Mouse (Mus musculus) c-Kit-positive CD71-negative TER-119-negative erythroid progenitor cells, embryonic 14.5 days (primary cell): ENCODE data around the gene Paqr4.
"Not testable (repeated sequence)": the region's sequence is repeated elsewhere in the genome, so short reads cannot be mapped to it uniquely, and the experiment has no call there.

ENCODE experiments used
- DNase-seq: peaks from one replicate; pipeline ENCODE4 v3.0.0-alpha.2; 2013; ENCODE audit warnings: low read depth

Paqr4 gene

DNA sequence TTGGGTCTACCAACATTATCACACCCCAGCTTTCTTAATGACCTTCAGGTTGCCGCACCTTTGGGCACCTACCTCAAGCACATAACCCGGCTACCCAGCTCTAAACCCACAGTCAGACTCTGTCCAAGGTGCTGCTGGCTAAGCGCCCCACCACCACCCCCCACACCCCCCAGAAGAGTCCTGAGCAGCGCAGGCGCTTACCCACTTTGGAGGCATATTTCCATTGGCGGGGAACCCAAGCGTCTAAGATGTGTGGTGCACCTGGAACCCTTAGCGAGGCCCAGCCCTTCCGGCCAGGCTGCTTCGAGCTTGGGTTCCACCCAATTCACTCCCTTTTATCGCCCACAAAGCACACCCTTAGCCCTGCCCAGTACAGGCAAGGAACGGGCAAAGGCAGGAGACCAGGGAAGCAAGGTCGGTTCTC, at the start of gene Paqr4:
Paqr4 (minus strand) TSS at position 270 of the 424 bp plus-strand sequence.
- no peak for DNase-seq

DNA sequence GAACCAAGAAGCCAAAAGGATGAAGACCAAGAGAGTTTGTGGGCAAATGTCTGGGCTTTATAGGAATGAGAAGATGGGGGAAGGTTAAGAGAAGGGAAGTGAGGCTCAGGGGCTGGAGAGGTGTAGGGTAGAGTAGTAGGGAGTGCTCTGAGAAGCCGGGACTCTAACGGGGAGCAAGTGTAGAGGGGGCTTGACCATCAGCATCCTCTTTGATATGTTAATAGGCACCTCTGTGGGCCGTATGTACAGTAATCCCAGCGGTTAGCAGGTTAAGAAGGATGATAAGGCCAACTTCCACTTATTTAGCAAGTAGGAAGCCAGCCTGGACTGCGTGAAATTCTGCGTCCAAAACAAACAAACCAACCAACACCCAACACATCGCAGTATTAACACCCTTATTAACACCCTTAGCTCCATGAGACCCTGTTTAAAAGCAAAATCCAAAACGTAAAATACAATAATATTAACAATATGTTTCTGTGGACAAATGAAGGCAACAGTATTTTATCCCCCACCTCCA, 49.1 kb upstream of the Paqr4 start:
- DNase-seq, result no peak

DNA sequence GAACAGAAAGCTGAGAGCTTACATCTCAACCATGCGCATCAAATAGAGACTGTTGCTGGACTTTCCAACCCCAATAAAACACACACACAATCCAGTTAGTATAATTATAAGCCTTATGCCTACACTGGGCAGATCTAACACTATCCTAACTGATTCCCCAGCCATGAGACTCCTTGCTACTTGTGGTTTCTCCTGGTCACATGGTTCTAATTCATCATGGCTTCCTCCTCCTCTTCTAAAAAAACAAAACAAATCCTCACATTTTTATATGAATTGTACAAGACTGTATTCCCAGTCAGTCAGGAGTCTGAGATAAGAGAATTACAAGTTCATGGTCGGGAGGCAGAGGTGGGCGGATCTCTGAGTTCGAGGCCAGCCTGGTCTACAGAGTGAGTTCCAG, 48.3 kb upstream of the Paqr4 start:
- DNase-seq, result no peak

DNA sequence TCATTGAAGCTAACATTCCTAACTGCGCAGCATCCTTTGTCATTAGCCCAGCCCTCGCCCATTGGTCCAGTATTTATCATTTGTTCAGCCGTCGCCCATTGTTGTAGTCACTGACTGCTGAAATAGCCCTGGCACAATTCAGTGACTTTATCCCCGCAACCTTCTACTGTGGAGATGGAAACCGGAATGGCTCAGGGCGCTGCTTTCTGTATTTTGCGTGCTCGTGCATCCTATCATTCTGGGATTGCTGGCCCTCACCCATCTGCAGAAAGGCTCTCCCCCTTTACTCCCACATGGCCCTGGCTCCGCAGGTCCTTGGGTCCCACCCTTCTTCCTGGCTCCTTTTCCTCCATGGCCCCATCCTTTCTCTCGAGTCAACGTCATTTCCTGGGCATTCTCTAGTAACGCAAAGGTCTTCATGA, 45.9 kb upstream of the Paqr4 start:
- no peak for DNase-seq

DNA sequence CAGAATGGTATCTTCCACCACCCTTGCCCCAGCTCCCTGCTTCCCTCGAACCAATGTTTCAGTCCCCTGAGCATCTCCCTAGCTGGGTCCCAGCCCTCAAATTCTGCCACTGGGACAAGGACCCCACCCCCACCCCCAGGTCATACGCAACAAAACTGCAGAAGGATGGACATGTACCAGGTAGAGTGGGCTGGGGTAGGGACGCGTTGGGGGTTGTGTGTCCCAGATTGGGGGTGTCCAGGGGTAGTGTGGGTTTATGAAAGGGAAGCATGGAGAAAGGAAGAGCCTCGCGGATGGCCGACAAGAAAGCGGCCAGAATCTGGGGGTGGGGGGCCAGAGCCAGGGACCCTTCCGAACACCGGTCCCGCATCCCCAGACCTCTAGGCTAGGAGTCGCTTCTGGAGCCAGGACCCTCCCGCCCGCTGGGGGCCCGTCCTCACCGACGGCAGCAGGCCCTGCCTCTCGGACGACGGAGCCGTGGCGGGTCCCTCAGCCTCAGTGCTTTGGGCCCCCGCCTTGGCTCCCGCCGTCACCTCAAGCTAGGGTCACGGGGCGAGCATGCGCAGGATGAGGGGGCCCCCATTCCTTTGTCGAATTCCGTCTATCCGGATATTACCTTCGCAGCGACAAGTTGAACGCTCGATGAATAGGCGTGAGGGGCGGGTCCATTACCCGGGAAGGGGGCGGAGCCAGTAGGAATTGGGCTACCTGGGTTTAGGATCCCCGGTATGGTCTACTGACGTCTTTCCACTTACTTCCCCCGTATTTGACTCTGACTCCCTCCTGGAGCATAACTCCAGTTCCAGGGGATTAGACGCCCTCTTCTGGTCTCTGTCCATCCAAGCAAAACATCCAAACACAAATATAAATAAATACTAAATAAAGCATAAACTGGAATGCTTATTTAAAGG, 45.1 kb upstream of the Paqr4 start, which contains the start of gene Flywch2:
Flywch2 (minus strand) TSS at position 521 of the 911 bp plus-strand sequence.
- DNase-seq, result peak; percentile 70

DNA sequence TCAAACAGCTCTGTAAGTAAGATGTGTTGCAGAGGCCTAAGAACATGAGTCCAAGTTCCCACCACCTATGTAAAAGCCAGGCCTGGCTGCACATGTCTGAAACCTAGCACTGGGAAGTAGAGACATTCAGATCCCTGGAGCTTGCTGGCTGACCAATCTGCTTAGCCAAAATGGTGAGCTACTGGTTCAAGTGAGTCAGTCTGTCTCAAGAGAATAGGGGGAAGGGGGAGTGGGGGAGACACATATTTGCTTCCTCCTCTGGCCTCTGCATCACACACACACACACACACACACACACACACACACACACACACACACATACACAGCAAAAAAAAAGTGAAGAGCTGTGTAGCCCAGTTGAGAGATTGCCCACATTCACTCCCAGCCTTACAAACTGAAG, 42.7 kb upstream of the Paqr4 start:
- no peak for DNase-seq

DNA sequence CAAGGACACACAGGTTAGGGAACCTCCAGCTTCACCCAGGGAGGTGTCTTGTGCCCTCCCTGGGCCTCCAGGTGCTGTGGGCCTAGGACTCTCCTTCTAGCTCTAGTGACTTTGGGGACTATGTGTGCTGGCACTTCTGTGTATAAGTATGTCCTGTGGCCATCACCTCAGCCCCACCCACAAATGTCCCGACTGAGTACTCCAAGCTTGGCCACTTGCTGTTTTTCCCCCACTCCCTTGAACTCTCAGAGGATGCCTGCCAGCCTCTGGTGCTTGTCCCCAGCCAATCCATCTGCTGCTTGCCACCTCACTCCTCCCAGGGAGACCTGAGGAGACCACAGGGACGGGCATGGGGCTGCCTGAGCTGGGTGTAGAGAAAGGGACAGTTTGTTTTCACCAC, 37.8 kb upstream of the Paqr4 start:
- DNase-seq, result no peak

DNA sequence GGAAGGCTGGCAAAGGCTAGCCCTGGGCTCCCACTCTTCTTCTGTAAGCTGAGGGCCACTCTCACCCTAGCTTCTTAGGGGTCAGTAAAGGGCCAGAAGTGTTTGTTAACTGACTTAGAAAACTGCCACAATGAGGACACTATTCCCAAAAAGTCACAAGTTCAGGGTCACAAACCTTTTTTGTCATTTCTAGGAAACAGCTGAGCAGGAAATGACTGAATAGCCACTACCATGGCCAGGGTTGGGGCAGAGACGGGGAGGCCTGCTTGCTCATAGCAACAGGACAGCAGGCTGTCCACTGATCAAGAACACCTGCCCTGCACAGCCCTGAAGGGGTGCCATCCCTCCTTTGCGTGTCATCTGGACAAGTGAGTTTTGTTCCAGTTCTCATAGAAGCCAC, 36.5 kb upstream of the Paqr4 start:
- DNase-seq, result no peak

DNA sequence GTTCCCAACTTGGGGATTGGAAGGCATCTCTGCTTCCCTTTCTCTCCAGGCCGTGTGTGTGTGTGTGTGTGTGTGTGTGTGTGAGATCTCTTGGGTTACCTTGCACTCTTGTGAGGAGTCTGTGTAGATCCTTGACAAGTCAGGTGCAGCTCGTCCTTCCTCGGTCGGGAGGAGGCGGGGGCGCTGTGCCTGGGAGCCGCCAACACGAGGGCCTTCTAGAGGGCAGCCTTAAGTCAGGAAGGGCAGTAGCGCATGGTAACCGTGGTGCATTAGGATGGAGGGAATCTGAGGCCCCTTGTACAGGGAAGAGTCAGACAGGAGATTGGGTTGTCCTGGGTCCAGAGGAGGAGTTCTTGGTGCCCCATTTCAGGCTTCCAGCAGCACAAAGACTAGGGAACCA, 35.5 kb upstream of the Paqr4 start:
- DNase-seq, result no peak

DNA sequence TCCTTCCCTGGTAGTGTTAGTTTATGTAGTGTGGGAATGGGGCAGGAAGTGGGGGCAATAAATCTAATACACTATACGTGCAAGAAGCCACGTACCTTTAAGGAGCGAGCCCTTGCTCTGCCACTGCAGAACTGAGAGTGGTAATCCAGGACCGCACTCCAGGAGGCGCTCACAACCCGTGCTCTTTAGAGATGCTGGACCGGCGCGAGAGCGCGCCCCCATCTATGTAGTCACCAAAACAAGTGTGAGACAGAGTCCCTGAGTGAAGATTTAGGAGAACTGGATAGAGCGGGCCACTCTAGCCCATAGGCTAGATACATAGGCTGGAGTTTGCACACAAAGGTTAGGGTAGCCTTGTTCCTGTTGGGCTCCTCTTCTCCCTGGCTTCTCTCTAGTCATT, 33.4 kb upstream of the Paqr4 start:
- peak; percentile 61 for DNase-seq

DNA sequence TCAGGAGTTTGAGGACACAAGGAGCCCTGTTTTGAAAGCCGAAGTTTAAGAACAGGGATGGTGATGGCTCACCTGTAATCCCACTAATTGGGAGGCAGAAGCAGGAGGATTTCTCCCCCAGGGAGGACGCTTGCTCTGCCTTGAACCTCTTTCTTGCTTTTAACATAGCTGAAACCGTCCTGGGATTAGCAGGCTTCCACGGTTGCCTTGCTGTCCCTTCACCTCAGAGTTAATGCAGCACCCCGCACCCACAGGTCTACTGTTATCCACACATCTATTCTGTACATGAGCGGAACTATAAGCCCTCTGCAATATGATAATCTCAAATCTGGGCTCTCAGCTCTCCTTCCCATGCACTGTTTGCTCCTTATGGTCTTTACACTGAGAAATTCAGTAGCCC, 33.0 kb upstream of the Paqr4 start:
- no peak for DNase-seq

DNA sequence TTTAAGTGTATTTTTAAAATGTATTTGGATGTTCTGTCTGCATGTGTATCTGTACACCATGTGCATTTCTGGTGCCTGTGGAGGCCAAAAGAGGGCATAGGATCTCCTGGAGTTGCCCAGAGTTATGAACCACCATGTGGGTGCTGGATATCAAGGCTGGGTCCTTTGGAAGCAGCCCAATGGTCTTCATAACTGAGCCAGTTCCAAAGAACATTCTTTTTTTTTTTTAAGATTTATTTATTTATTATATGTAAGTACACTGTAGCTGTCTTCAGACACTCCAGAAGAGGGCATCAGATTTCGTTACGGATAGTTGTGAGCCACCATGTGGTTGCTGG, 31.5 kb upstream of the Paqr4 start:
- DNase-seq, result not testable (repeated sequence)

DNA sequence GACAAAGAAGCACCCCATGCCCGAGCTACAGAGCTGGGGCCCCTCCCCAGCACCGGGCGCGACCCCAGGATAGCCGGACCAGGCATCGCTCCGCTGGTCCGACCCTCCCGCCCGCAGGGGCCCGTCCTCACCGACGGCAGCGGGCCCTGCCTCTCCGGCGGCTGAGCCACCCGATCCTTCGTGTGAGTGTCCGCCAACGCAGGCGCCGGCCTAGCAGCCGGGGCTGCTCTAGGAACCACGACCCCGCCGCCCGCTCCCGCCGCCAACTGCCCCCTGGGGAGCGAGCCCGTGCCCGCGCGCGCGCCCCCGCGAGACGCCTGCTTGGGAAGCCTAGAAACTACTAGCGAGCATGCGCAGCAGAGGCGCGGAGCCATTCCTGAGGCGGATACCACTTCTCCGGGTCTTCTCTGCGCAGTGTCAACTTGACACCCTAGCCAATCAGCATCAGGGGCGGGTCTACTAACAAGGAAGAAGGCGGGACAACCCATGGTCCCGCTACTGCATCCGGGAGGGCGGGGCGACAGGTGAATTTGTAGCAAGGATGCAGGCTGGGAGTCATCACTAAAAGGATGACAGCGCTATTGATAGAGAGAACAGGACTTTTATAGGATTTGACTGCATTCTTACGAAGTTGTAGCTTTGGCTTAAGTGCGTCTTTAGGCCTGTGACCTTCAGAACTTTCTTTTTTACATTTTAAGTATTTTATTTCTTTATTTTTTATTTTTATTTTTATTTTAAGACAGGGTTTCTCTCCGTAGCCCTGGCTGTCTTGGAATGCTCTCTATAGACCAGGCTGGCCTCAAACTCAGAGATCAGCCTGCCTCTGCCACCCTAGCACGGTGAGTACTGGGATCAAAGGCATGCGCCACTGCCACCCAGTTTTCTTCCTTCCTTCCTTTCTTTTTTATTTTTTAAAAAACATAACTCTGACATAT, 30.9 kb upstream of the Paqr4 start, which contains the start of gene Flywch1:
Flywch1 (minus strand) TSS at position 319 of the 935 bp plus-strand sequence.
- peak; percentile 92 for DNase-seq

DNA sequence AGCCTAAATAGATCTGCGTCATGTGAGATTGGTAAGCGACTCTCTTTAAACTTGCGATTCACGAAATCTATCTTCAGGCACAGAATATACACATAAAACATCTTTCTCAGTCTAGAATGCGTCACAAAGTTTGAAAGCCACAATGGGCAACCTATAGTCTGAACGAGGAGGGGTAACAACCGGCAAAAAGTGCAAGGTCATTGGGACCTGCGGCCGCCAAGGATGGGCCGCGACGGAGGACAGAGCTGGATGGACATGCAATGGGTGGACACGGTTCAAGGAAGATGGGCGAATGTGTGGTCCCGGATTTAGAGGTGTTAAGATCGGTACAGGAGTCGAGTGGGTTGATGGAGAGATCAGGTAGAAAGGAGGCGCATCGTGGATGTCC, 30.2 kb upstream of the Paqr4 start:
- no peak for DNase-seq

DNA sequence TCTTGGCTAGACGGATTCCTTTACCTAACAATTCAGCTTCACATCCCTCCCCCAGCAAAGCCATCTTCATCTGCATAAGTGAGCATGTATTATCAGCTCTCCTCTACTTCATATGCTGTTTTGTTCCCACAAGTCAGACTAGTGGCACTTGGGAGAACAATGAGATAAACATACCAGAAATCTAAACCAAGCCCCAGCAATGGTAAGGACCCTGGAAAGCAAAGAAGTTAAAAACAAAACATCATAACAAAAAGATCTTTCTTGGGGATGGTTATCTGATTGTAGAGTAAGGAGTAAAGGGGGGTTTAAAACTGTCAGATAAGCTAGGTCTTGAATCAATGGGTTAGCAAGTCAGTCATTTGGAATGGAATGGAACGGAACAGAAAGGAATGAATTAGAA, 29.8 kb upstream of the Paqr4 start:
- DNase-seq, result no peak

DNA sequence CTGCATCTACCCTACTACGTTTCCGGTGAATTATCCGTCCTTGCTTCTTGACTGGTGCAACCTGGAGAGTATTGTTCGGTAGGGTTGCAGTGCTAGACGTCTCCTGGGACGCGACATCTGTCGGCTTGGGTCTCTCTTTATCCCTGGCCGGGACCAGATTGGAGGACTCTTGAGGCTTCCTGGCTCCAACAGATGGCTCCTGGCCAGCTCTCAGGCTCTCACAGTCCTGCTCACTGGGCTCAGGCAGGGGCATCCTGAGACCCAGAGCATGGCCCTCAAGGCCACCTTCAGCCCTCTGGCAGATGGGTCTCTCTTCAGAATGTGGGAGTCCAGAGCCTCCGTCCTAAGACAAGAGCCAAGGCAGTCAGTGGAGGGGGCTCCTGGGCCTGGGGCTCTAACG, 22.3 kb upstream of the Paqr4 start:
- no peak for DNase-seq

DNA sequence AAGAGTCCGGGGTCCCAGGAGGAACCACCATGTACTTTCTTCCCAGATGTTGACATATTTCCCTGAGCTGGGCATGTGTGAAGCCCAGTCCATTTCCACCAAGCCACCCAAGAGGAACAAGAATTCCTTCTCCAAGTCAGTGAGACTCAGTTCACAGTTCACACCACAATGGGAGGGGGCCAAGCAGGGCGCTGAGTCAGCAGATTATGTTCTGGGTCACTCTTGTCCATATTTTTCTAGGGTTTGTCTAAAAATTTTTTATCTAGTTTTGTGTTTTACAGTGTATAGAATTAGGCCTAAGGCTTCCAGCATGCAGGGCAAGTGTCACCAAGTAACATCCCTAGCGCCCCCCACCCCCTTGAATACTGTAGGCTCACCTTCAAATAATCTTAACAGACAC, 20.5 kb upstream of the Paqr4 start:
- DNase-seq, result no peak

DNA sequence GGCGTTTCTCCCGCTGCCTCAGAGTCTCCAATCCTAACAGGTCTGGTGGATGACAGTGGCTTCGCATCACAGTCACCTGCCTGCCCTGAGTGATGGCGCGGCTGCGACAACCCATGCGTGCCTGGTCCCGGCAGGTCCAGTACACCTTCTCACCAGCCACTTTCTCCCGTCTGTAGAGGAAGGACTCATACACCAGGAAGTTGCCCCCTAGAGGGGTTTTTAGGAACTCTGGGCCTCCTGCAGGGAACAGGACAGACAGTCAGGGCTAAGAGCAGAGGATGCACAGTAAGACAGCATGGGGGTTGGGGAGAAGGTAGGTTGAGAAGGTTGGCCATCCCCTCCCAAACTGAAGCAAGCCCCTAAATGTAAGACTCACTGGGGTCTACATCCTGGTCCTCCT, 19.6 kb upstream of the Paqr4 start:
- DNase-seq, result no peak

DNA sequence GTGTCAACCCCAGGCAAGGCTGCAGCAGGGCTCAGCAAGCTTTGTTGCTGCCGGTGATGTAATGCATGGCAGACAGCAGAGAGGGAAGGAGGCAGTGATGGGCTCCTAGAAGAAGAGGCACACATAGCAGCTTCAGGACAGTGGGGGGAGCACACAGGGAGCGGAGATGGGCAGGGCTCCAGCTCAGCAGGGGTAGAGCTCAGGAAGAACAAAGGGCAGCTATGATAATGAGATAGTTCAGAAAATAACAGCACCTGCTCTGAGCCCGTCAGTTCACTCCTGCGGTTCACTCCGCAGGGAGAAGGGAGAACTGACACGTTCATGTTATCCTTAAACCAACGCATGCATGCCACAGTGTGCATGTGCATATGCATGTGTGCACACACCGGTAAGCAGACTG, 18.1 kb upstream of the Paqr4 start:
- no peak for DNase-seq

DNA sequence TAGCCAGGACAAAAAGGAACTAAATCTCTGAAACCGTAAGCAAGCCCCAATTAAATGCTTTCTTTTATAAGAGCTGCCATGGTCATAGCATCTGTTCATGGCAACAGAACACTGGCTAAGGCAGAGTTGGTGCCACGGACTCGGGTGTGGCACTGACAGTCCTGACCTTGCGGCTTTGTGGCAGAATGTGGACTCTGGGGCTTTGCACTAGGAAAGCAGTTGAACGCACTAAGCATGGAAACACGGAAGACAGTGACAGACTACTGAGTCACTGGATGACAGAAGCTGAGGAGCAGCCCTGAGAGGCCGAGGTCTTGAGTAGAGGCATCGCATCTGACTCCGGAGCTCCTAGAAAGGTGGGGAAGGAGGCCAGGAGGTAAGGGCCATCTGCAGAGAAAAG, 16.9 kb upstream of the Paqr4 start:
- no peak for DNase-seq

DNA sequence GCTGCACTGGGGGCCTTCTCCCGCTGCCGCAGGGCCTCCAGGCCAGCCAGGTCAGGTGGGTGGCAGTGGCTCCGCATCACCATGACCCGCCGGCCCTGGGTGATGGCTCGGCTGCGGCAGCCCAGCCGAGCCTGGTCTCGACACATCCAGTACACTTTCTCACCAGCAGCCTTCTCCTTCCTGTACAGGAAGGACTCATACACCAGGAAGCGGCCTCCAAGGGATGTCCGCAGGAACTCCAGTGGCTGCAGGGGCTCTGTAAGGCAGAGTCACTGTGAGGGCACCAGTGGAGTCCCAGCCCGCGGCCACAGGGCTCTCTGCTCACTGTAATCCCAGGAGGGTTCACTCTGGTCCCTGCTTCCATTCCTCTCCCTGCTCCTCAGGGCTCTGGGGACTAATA, 15.0 kb upstream of the Paqr4 start:
- DNase-seq, result no peak

DNA sequence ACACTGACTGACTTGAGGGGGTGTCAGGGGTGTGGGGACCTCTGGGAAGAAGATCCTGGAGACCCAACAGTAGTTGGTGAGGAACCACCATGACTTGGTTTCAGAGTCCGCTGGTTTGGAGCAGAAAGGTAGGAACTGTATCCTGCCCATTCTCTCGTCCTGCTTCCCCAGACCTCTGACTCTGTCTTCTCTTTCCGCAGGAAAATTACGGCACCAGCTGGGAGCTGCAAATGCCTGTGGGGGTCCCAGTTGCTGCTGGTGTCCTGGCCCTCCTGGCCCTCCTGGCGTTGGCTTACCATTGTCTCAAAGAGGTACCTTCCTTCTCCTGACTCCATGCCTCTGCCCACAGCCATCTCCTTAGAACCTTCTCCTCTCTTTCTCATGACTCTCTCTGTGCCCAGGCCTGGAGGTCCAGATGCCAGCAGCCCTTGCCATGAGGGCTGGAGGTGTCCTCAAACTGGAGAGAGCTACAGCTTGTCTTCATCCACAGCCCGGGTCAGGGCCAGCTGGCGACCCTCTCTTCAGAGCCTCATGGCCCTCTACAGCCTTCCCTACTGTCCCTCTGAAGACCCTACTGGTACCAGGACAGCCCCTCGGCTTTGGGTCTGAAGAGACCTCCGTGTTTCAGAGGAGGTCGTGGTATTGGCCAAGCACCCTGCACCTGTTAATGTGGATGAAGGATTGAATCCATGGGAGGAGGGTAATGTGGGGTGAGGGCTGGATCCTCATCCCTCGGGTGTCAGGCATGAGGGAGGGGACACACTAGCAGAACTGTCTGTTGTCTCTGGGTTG, 8.9 kb upstream of the Paqr4 start:
- no peak for DNase-seq
